Mouse (Mus musculus): Measurements from ENCODE around the gene Syde1.

GRCm38 (mm10) chr10:78575105-78575632 lies 16.6 kb downstream of the Syde1 start:
- TF ChIP-seq CTCF (IDR thresholded peaks at IDR 0.05; ENCODE audit: low read depth) (no peak), EP300 (IDR thresholded peaks at IDR 0.05; ENCODE audit: low read depth) (no peak)
